Mouse (Mus musculus): Measurements from ENCODE around the gene Gm7942.
"Not testable (repeated sequence)": the region's sequence is repeated elsewhere in the genome, so short reads cannot be mapped to it uniquely, and the experiment has no call there.

The Gm7942 gene

GRCm38 (mm10) chr5:95106638-95107037 is at the start of gene Gm7942:
Gm7942 (plus strand) TSS chr5:95106938.
- DNase-seq (ENCODE audit: low spot score), result not testable (repeated sequence)

Measured in lung, postnatal 25 days (tissue).